In genomic region chr4:141538408-141539212, GRCm38 (mm10) we compare ENCODE assay signal across 1 mouse cellular context.
TF ChIP-seq lines count a peak whose summit lies in the region.

Gene Spen (minus strand): TSS chr4:141538597.

TF ChIP-seq in CH12.LX, 34 proteins besides CTCF, POLR2A, EP300 and RAD21 (continued from another document):
- TF ChIP-seq MEF2A (IDR thresholded peaks at IDR 0.05; ENCODE audit: borderline replicate concordance, low read depth, low read length) (peak; percentile 80; the same call in 1 of the 2 replicates), TBP (conservative IDR thresholded peaks at IDR 0.05; ENCODE audit: low read depth, low read length) (0 out of 2 replicates have a peak, but pooled peaks have one; percentile 55), PAX5 (IDR thresholded peaks at IDR 0.05; ENCODE audit: low read length) (no peak), USF1 (IDR thresholded peaks at IDR 0.05; ENCODE audit: low read depth, low read length) (no peak), HCFC1 (IDR thresholded peaks at IDR 0.05; ENCODE audit: low read depth, low read length) (peak; percentile 64), NELFE (IDR thresholded peaks at IDR 0.05; ENCODE audit: low read depth, low read length) (peak; percentile 10; the same call in 1 of the 2 replicates)
